Mouse (Mus musculus): ENCODE measurements around the gene Ms4a10. TPM values are rescaled to one million over a fixed set of nuclear protein-coding genes. Genes with fewer than 3 reads are reported as not detected.

Ms4a10 gene
- polyA plus RNA-seq, 1 experiment from 2014 or later = not detected

- H3K27ac ChIP-seq (ENCODE audit: low read depth, low read length) = no peak within 1 kb of the TSS
- ATAC-seq (replicated peaks; ENCODE audit: insufficient number of reproducible peaks, low FRiP score, low TSS enrichment) = no peak
- WGBS (ENCODE audit: insufficient replicate concordance) = 66% methylated on average over 2 of the region's 2 CpGs
- H3K9me3 ChIP-seq (replicated peaks; ENCODE audit: control insufficient read depth, low read length) = no peaks in the 10 kb centered on the region
- H3K9ac ChIP-seq (ENCODE audit: low read depth, low read length) = no peak within 1 kb of the TSS
- no peak within 1 kb of the TSS for H3K4me3 ChIP-seq (ENCODE audit: low read depth, low read length)
- no peaks in the 10 kb centered on the region for H3K36me3 ChIP-seq (ENCODE audit: control insufficient read depth, insufficient read depth, low read length)
- 0 out of 2 replicates have a peak, but pooled peaks cover 2% of the 10 kb centered on the region for H3K27me3 ChIP-seq (ENCODE audit: control insufficient read depth, insufficient read depth, low read length)
- H3K4me1 ChIP-seq (ENCODE audit: control insufficient read depth, insufficient read depth, low read length) = peaks cover 3% of the 10 kb centered on the region; the same call in 1 of the 2 replicates
- no peak within 1 kb of the TSS for H3K4me2 ChIP-seq
Measured at GRCm38 (mm10) chr19:10920532-10920931, 53.9 kb downstream of the Ms4a10 start, which contains the start of gene Zp1. Gene Zp1 (minus strand): TSS chr19:10920632.

GRCm38 (mm10) chr19:10918321-10918991 is 56.0 kb downstream of the Ms4a10 start:
- no peak overlapping the region for H3K9ac ChIP-seq (ENCODE audit: low read depth, low read length)
- 86% methylated on average over 10 of the region's 10 CpGs for WGBS (ENCODE audit: insufficient replicate concordance)
- H3K9me3 ChIP-seq (replicated peaks; ENCODE audit: control insufficient read depth, low read length) = no peaks in the 10 kb centered on the region
- no peak overlapping the region for H3K27ac ChIP-seq (ENCODE audit: low read depth, low read length)
- H3K4me1 ChIP-seq (ENCODE audit: control insufficient read depth, insufficient read depth, low read length) = peaks cover 15% of the 10 kb centered on the region
- H3K4me2 ChIP-seq = no peak overlapping the region
- H3K36me3 ChIP-seq (ENCODE audit: control insufficient read depth, insufficient read depth, low read length) = no peaks in the 10 kb centered on the region
- no peak overlapping the region for H3K4me3 ChIP-seq (ENCODE audit: low read depth, low read length)
- 0 out of 2 replicates have a peak, but pooled peaks cover 2% of the 10 kb centered on the region for H3K27me3 ChIP-seq (ENCODE audit: control insufficient read depth, insufficient read depth, low read length)
- ATAC-seq (replicated peaks; ENCODE audit: insufficient number of reproducible peaks, low FRiP score, low TSS enrichment) = no peak

GRCm38 (mm10) chr19:10916506-10916905 is 58.0 kb downstream of the Ms4a10 start:
- 0 out of 2 replicates have a peak, but pooled peaks cover 2% of the 10 kb centered on the region for H3K27me3 ChIP-seq (ENCODE audit: control insufficient read depth, insufficient read depth, low read length)
- H3K4me2 ChIP-seq = no peak overlapping the region
- no peak for ATAC-seq (replicated peaks; ENCODE audit: insufficient number of reproducible peaks, low FRiP score, low TSS enrichment)
- no peak overlapping the region for H3K9ac ChIP-seq (ENCODE audit: low read depth, low read length)
- 44% methylated on average over 5 of the region's 5 CpGs for WGBS (ENCODE audit: insufficient replicate concordance)
- no peak overlapping the region for H3K4me3 ChIP-seq (ENCODE audit: low read depth, low read length)
- H3K36me3 ChIP-seq (ENCODE audit: control insufficient read depth, insufficient read depth, low read length) = no peaks in the 10 kb centered on the region
- H3K9me3 ChIP-seq (replicated peaks; ENCODE audit: control insufficient read depth, low read length) = no peaks in the 10 kb centered on the region
- peaks cover 15% of the 10 kb centered on the region for H3K4me1 ChIP-seq (ENCODE audit: control insufficient read depth, insufficient read depth, low read length)
- no peak overlapping the region for H3K27ac ChIP-seq (ENCODE audit: low read depth, low read length)

- WGBS (ENCODE audit: insufficient replicate concordance) = 67% methylated on average over 2 of the region's 2 CpGs
- Histone ChIP-seq H3K4me2 (no peak overlapping the region), H3K4me1 (ENCODE audit: control insufficient read depth, insufficient read depth, low read length) (peaks cover 15% of the 10 kb centered on the region), H3K9me3 (replicated peaks; ENCODE audit: control insufficient read depth, low read length) (no peaks in the 10 kb centered on the region), H3K9ac (ENCODE audit: low read depth, low read length) (no peak overlapping the region), H3K4me3 (ENCODE audit: low read depth, low read length) (no peak overlapping the region), H3K27ac (ENCODE audit: low read depth, low read length) (peak overlapping the region; percentile 50), H3K27me3 (ENCODE audit: control insufficient read depth, insufficient read depth, low read length) (no peaks in the 10 kb centered on the region), H3K36me3 (ENCODE audit: control insufficient read depth, insufficient read depth, low read length) (no peaks in the 10 kb centered on the region)
- no peak for ATAC-seq (replicated peaks; ENCODE audit: insufficient number of reproducible peaks, low FRiP score, low TSS enrichment)
Measured at GRCm38 (mm10) chr19:10914870-10915269, 59.6 kb downstream of the Ms4a10 start.

- no peak for ATAC-seq (replicated peaks; ENCODE audit: insufficient number of reproducible peaks, low FRiP score, low TSS enrichment)
- Histone ChIP-seq H3K4me3 (ENCODE audit: low read depth, low read length) (no peak overlapping the region), H3K36me3 (ENCODE audit: control insufficient read depth, insufficient read depth, low read length) (no peaks in the 10 kb centered on the region), H3K4me1 (ENCODE audit: control insufficient read depth, insufficient read depth, low read length) (peaks cover 20% of the 10 kb centered on the region), H3K4me2 (peak overlapping the region; percentile 8; the same call in 1 of the 2 replicates), H3K27ac (ENCODE audit: low read depth, low read length) (peak overlapping the region; percentile 50), H3K27me3 (ENCODE audit: control insufficient read depth, insufficient read depth, low read length) (no peaks in the 10 kb centered on the region), H3K9ac (ENCODE audit: low read depth, low read length) (0 out of 2 replicates have a peak overlapping the region, but pooled peaks have one; percentile 24), H3K9me3 (replicated peaks; ENCODE audit: control insufficient read depth, low read length) (no peaks in the 10 kb centered on the region)
- 39% methylated on average over 7 of the region's 7 CpGs for WGBS (ENCODE audit: insufficient replicate concordance)
Measured at GRCm38 (mm10) chr19:10914291-10914690, 60.2 kb downstream of the Ms4a10 start.

Other genes starting within 250 kb of the Ms4a10 start
- 0.39 and 0.72 TPM in 2 replicates for gene Cd5, start 235.7 kb downstream of the Ms4a10 start, polyA plus RNA-seq (2014; fragmentation: Nextera tagmentation; extraction: Ambion mirVana)
- not detected in 2 replicates for gene Cd6, start 144.6 kb downstream of the Ms4a10 start, polyA plus RNA-seq (2014; fragmentation: Nextera tagmentation; extraction: Ambion mirVana)
- 0.19 and 0.31 TPM in 2 replicates for gene Slc15a3, start 134.9 kb downstream of the Ms4a10 start, polyA plus RNA-seq (2014; fragmentation: Nextera tagmentation; extraction: Ambion mirVana)
- 35.5 and 37.2 TPM in 2 replicates for gene Tmem132a, start 104.7 kb downstream of the Ms4a10 start, polyA plus RNA-seq (2014; fragmentation: Nextera tagmentation; extraction: Ambion mirVana)
- 66.7 and 71.0 TPM in 2 replicates for gene Tmem109, start 92.7 kb downstream of the Ms4a10 start, polyA plus RNA-seq (2014; fragmentation: Nextera tagmentation; extraction: Ambion mirVana)
- 33.0 and 39.4 TPM in 2 replicates for gene Prpf19, start 79.4 kb downstream of the Ms4a10 start, polyA plus RNA-seq (2014; fragmentation: Nextera tagmentation; extraction: Ambion mirVana)
- gene Zp1, start 54.0 kb downstream of the Ms4a10 start, polyA plus RNA-seq (2014; fragmentation: Nextera tagmentation; extraction: Ambion mirVana) = not detected in 2 replicates
- gene Ptgdr2, start 37.5 kb downstream of the Ms4a10 start, polyA plus RNA-seq (2014; fragmentation: Nextera tagmentation; extraction: Ambion mirVana) = 0.27 TPM in 2 replicates
- gene Ccdc86, start 25.4 kb downstream of the Ms4a10 start, polyA plus RNA-seq (2014; fragmentation: Nextera tagmentation; extraction: Ambion mirVana) = 17.7 and 18.9 TPM in 2 replicates
- 0.17 TPM in 1 of 2 replicates, not detected in the other for gene Ms4a15, start 18.6 kb upstream of the Ms4a10 start, polyA plus RNA-seq (2014; fragmentation: Nextera tagmentation; extraction: Ambion mirVana)
- gene Ms4a18, start 43.4 kb upstream of the Ms4a10 start, polyA plus RNA-seq (2014; fragmentation: Nextera tagmentation; extraction: Ambion mirVana) = not detected in 2 replicates
- gene Ms4a8a, start 106.4 kb upstream of the Ms4a10 start, polyA plus RNA-seq (2014; fragmentation: Nextera tagmentation; extraction: Ambion mirVana) = not detected in 2 replicates
- gene 1700017D01Rik, start 156.2 kb upstream of the Ms4a10 start, polyA plus RNA-seq (2014; fragmentation: Nextera tagmentation; extraction: Ambion mirVana) = not detected in 2 replicates
- gene 1700025F22Rik, start 190.7 kb upstream of the Ms4a10 start, polyA plus RNA-seq (2014; fragmentation: Nextera tagmentation; extraction: Ambion mirVana) = not detected in 2 replicates
- not detected in 2 replicates for gene Ms4a13, start 222.1 kb upstream of the Ms4a10 start, polyA plus RNA-seq (2014; fragmentation: Nextera tagmentation; extraction: Ambion mirVana)

All from heart, embryonic 11.5 days (tissue).